Mouse (Mus musculus) liver, adult 2 months (tissue): ENCODE data around the gene Sipa1l2.

Experiments used
- CTCF ChIP-seq: fragments of 200-500 bp; IDR thresholded peaks from 2 replicates; pipeline ENCODE4 v1.5.1; 2011; ENCODE audit warnings: low read depth, low read length, control low read depth
- POLR2A ChIP-seq: fragments of 200-500 bp; IDR thresholded peaks from 2 replicates; pipeline ENCODE4 v1.6.1; 2011; ENCODE audit warnings: low read length, control low read depth; ENCODE audit not compliant: insufficient read depth; ENCODE audit errors: extremely low read depth

- TF ChIP-seq CTCF, result no peak
- TF ChIP-seq POLR2A, result no peak
Observed at GRCm38 (mm10) chr8:125376448-125376845, 193.2 kb downstream of the Sipa1l2 start.
